Mouse (Mus musculus) forebrain, embryonic 13.5 days (tissue): ENCODE results near the gene Mier3. TPM values are rescaled to one million over a fixed set of nuclear protein-coding genes. Genes with fewer than 3 reads are reported as not detected.

Experiments
- ATAC-seq: fragments of 200-750 bp; cut with Nextera tagmentation; 2 replicates; pipeline ENCODE4 v1.8.0; 2017
- H3K27ac ChIP-seq: fragments of 300-500 bp; sonication (generic); 2 replicates; pipeline ENCODE4 v1.5.1; 2015; ENCODE audit warnings: inconsistent platforms, mild to moderate bottlenecking, moderate library complexity
- H3K27me3 ChIP-seq: fragments of 300-500 bp; sonication (generic); 2 replicates; pipeline ENCODE4 v1.6.1; 2015; ENCODE audit warnings: mild to moderate bottlenecking, inconsistent platforms
- H3K36me3 ChIP-seq: fragments of 300-500 bp; sonication (generic); 2 replicates; pipeline ENCODE4 v1.6.1; 2015; ENCODE audit warnings: mild to moderate bottlenecking, inconsistent platforms; ENCODE audit not compliant: poor library complexity, severe bottlenecking
- H3K4me1 ChIP-seq: fragments of 300-500 bp; sonication (generic); 2 replicates; pipeline ENCODE4 v1.6.1; 2015; ENCODE audit warnings: inconsistent platforms
- H3K4me2 ChIP-seq: fragments of 300-500 bp; sonication (generic); 2 replicates; pipeline ENCODE4 v1.6.1; 2015; ENCODE audit warnings: inconsistent platforms, mild to moderate bottlenecking, moderate library complexity
- H3K4me3 ChIP-seq: fragments of 300-500 bp; sonication (generic); 2 replicates; pipeline ENCODE4 v1.5.1; 2015; ENCODE audit warnings: mild to moderate bottlenecking, inconsistent platforms
- H3K9ac ChIP-seq: fragments of 300-500 bp; sonication (generic); 2 replicates; pipeline ENCODE4 v1.6.1; 2015; ENCODE audit warnings: mild to moderate bottlenecking, inconsistent platforms
- H3K9me3 ChIP-seq: fragments of 300-500 bp; sonication (generic); replicated peaks from 2 replicates; pipeline ENCODE4 v1.6.1; 2016; ENCODE audit warnings: inconsistent platforms
- WGBS: fragments of 180-500 bp; shearing (Covaris S2); methylation state at CpG from one replicate; pipeline ENCODE4 v1.1.7; 2015; 5-methylcytosine and 5-hydroxymethylcytosine counted together
- polyA plus RNA-seq: library from polyadenylated mRNA; unstranded; fragments of >200 nt; fragmentation: Nextera tagmentation; extraction: Ambion mirVana; gene quantifications from 2 replicates; pipeline ENCODE4 v1.2.1, GENCODE M21; 2015

The Mier3 gene
- 19.8 and 21.4 TPM in 2 replicates for polyA plus RNA-seq

DNA sequence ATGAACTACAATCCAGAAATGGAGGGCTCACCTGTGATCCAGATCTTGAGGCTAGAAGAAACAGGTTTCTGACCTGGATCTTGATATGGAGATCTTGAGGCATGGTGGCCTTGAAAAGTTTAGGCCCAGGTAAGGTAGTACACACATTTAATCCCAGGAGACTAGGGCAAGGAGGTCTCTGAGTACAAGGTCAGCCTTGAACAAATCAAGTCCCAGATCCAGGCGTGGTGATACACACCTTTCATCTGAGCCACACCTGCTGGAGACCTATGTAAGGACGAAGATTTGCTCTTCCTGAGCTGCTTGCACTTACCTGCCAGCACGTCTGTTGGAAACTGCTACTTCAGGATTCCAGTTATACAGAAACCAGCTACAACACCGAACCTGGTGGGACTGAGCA is at the start of gene Mier3:
TSS of gene Mier3 (plus strand) at position 301 of the 400 bp plus-strand sequence.
- ATAC-seq = no peak
- Histone ChIP-seq H3K9me3 (no peaks in the 10 kb centered on the region), H3K4me3 (no peak within 1 kb of the TSS), H3K27me3 (no peaks in the 10 kb centered on the region), H3K36me3 (no peaks in the 10 kb centered on the region), H3K4me1 (0 out of 2 replicates have a peak, but pooled peaks cover 6% of the 10 kb centered on the region), H3K9ac (no peak within 1 kb of the TSS), H3K4me2 (no peak within 1 kb of the TSS), H3K27ac (no peak within 1 kb of the TSS)
- 88% methylated on average over 4 of the region's 4 CpGs for WGBS

GRCm38 (mm10) chr13:111634163-111635160 is 46.3 kb upstream of the Mier3 start:
- H3K36me3 ChIP-seq = no peaks in the 10 kb centered on the region
- no peak overlapping the region for H3K9ac ChIP-seq
- no peak overlapping the region for H3K27ac ChIP-seq
- no peak for ATAC-seq
- H3K27me3 ChIP-seq = no peaks in the 10 kb centered on the region
- H3K9me3 ChIP-seq = 0 out of 2 replicates have a peak, but pooled peaks cover 7% of the 10 kb centered on the region
- WGBS = 93% methylated on average over 16 of the region's 16 CpGs
- no peaks in the 10 kb centered on the region for H3K4me1 ChIP-seq
- H3K4me2 ChIP-seq = no peak overlapping the region
- no peak overlapping the region for H3K4me3 ChIP-seq

DNA sequence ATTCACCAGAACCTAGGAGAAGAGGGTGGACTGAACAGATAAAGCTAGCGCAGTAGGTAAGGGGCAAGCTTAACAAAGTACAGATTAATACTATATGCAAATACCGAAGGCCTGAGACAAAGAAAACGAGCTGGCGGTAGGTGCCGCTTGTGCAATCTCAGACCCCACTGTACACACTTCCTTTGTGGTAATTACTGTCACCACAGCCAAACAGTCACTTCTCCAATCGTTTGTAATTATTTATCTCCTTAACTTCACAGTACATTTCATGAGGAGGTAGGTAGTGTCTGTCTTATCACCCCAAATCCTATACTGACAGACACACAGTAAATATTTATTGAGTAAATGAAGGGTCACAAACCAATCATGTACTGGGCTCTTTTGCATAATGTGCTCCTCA is 40.5 kb upstream of the Mier3 start:
- ATAC-seq = no peak
- H3K27me3 ChIP-seq = no peaks in the 10 kb centered on the region
- H3K4me2 ChIP-seq = no peak overlapping the region
- no peak overlapping the region for H3K9ac ChIP-seq
- H3K36me3 ChIP-seq = no peaks in the 10 kb centered on the region
- no peak overlapping the region for H3K27ac ChIP-seq
- 82% methylated on average over 6 of the region's 6 CpGs for WGBS
- H3K9me3 ChIP-seq = 0 out of 2 replicates have a peak, but pooled peaks cover 7% of the 10 kb centered on the region
- H3K4me1 ChIP-seq = no peaks in the 10 kb centered on the region
- no peak overlapping the region for H3K4me3 ChIP-seq

DNA sequence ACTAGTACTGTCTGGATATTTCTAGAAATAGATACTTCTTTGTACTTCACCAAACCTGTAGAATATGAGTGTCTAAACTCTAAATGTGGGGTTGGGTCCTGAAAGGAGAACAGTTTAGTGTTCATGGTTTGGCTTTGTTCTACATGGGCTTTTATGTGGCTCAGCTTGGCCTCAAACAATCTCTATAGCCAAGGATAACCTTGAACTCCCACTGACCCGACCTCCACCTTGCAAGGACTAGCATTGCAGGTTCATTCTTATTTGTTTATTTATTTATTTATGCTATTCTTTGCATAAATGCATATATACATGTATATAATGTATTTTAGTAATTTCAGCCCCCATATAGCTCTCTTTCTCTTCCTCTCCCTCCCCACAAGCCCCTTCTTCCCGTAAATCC is 37.1 kb upstream of the Mier3 start:
- H3K4me2 ChIP-seq = no peak overlapping the region
- no peak overlapping the region for H3K27ac ChIP-seq
- no peaks in the 10 kb centered on the region for H3K9me3 ChIP-seq
- 67% methylated on average over 2 of the region's 2 CpGs for WGBS
- H3K4me1 ChIP-seq = no peaks in the 10 kb centered on the region
- H3K4me3 ChIP-seq = no peak overlapping the region
- no peak overlapping the region for H3K9ac ChIP-seq
- no peaks in the 10 kb centered on the region for H3K27me3 ChIP-seq
- ATAC-seq = no peak
- no peaks in the 10 kb centered on the region for H3K36me3 ChIP-seq

DNA sequence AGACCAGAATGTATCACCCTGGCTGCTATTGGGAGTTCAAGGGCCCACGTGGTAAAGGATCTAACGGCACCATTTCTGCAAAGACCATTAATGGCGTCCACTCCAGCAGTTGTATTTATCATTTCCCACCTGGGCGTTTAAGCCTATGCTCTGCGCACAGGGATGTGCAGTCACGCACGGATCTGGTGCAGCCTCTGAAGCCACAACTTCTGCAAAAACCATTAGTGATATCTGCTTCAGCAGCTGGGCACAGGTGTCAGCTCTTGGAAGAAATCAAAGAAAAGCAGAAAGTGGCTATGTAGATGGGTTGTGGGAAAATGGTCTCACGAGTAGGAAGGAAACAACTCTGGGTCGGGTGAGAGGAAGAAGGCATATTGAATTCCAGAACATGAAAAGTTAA is 34.6 kb upstream of the Mier3 start:
- no peaks in the 10 kb centered on the region for H3K9me3 ChIP-seq
- ATAC-seq = no peak
- H3K27ac ChIP-seq = no peak overlapping the region
- no peaks in the 10 kb centered on the region for H3K27me3 ChIP-seq
- H3K9ac ChIP-seq = no peak overlapping the region
- no peak overlapping the region for H3K4me2 ChIP-seq
- H3K4me1 ChIP-seq = peaks cover 1% of the 10 kb centered on the region
- H3K4me3 ChIP-seq = no peak overlapping the region
- no peaks in the 10 kb centered on the region for H3K36me3 ChIP-seq
- WGBS = 91% methylated on average over 9 of the region's 9 CpGs

- no peak overlapping the region for H3K4me2 ChIP-seq
- H3K27ac ChIP-seq = no peak overlapping the region
- no peak for ATAC-seq
These were observed 33.5 kb upstream of the Mier3 start for GRCm38 (mm10) chr13:111647279-111647678.

GRCm38 (mm10) chr13:111651020-111651419 is 29.8 kb upstream of the Mier3 start:
- peak; percentile 82 for ATAC-seq
- no peak overlapping the region for H3K27ac ChIP-seq
- WGBS = 50% methylated on average over 6 of the region's 6 CpGs

More at GRCm38 (mm10) chr13:111647279-111647678, 33.5 kb upstream of the Mier3 start:
- Histone ChIP-seq H3K4me1 (peaks cover 4% of the 10 kb centered on the region), H3K9me3 (no peaks in the 10 kb centered on the region), H3K27me3 (no peaks in the 10 kb centered on the region), H3K4me3 (no peak overlapping the region), H3K36me3 (no peaks in the 10 kb centered on the region), H3K9ac (no peak overlapping the region)
- WGBS = 86% methylated on average over 4 of the region's 4 CpGs

GRCm38 (mm10) chr13:111655273-111655672 is 25.5 kb upstream of the Mier3 start:
- Histone ChIP-seq H3K4me1 (peaks cover 4% of the 10 kb centered on the region), H3K9ac (no peak overlapping the region), H3K4me3 (no peak overlapping the region), H3K27ac (no peak overlapping the region), H3K4me2 (no peak overlapping the region), H3K27me3 (no peaks in the 10 kb centered on the region), H3K36me3 (no peaks in the 10 kb centered on the region), H3K9me3 (no peaks in the 10 kb centered on the region)
- ATAC-seq = no peak
- 90% methylated on average over 4 of the region's 4 CpGs for WGBS

More at GRCm38 (mm10) chr13:111651020-111651419, 29.8 kb upstream of the Mier3 start:
- Histone ChIP-seq H3K36me3 (no peaks in the 10 kb centered on the region), H3K27me3 (no peaks in the 10 kb centered on the region), H3K4me1 (peaks cover 4% of the 10 kb centered on the region), H3K9ac (no peak overlapping the region), H3K4me2 (no peak overlapping the region), H3K4me3 (no peak overlapping the region), H3K9me3 (no peaks in the 10 kb centered on the region)

GRCm38 (mm10) chr13:111655856-111656255 is 24.9 kb upstream of the Mier3 start:
- no peak for ATAC-seq
- WGBS = 87% methylated on average over 2 of the region's 2 CpGs
- Histone ChIP-seq H3K9me3 (no peaks in the 10 kb centered on the region), H3K36me3 (no peaks in the 10 kb centered on the region), H3K27me3 (no peaks in the 10 kb centered on the region), H3K27ac (no peak overlapping the region), H3K4me3 (no peak overlapping the region), H3K4me1 (peaks cover 4% of the 10 kb centered on the region), H3K9ac (no peak overlapping the region), H3K4me2 (no peak overlapping the region)

DNA sequence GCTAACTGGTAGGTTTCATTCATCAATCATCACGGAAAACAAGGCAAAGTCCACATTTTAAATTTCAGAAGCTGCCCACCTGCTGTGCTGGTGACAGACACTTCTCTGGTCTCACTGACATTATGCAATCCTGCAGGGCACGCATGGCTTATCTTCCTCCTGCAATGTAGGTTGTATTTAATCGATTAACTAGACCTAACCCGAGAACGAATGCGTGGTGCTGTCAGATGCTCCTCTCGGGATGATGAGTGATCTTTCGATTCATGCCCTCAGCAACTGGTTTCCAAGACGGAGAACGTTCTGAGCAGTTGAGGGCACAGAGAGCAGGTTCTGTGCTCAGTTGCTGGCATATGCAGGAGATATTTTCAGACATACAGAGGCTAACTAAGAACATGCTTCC is 24.5 kb upstream of the Mier3 start:
- ATAC-seq = no peak
- no peaks in the 10 kb centered on the region for H3K27me3 ChIP-seq
- H3K27ac ChIP-seq = no peak overlapping the region
- H3K4me1 ChIP-seq = peaks cover 2% of the 10 kb centered on the region
- no peaks in the 10 kb centered on the region for H3K9me3 ChIP-seq
- WGBS = 89% methylated on average over 10 of the region's 10 CpGs
- H3K9ac ChIP-seq = no peak overlapping the region
- H3K36me3 ChIP-seq = no peaks in the 10 kb centered on the region
- H3K4me2 ChIP-seq = no peak overlapping the region
- no peak overlapping the region for H3K4me3 ChIP-seq

DNA sequence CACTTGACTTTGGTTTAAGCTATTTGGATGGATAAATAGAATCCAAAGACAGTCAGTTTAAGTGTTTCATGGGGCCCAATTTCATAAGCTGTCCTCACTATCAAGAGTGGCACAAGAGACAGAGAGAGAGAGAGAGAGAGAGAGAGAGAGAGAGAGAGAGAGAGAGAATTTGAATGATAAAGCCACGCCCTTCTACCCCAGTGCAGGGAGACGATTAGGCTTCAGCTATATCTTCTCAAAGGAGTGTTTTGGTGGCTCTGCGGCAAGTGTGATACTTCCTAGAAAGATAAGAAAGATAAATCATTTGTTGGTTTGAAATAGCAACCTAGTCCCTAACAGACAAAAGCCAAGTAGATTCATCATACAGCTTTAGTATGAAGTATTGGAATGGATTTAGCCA is 24.0 kb upstream of the Mier3 start:
- WGBS = 91% methylated on average over 3 of the region's 3 CpGs
- H3K4me2 ChIP-seq = no peak overlapping the region
- no peaks in the 10 kb centered on the region for H3K36me3 ChIP-seq
- no peak overlapping the region for H3K4me3 ChIP-seq
- H3K27me3 ChIP-seq = no peaks in the 10 kb centered on the region
- H3K9ac ChIP-seq = no peak overlapping the region
- H3K9me3 ChIP-seq = no peaks in the 10 kb centered on the region
- ATAC-seq = no peak
- no peak overlapping the region for H3K27ac ChIP-seq
- no peaks in the 10 kb centered on the region for H3K4me1 ChIP-seq

- ATAC-seq = no peak
These were observed 22.1 kb upstream of the Mier3 start for GRCm38 (mm10) chr13:111658501-111659280.

More at GRCm38 (mm10) chr13:111658501-111659280, 22.1 kb upstream of the Mier3 start:
- Histone ChIP-seq H3K4me2 (no peak overlapping the region), H3K36me3 (no peaks in the 10 kb centered on the region), H3K4me1 (no peaks in the 10 kb centered on the region), H3K4me3 (no peak overlapping the region), H3K9ac (no peak overlapping the region), H3K27me3 (no peaks in the 10 kb centered on the region), H3K27ac (no peak overlapping the region), H3K9me3 (no peaks in the 10 kb centered on the region)
- WGBS = 78% methylated on average over 12 of the region's 12 CpGs
